Mouse (Mus musculus) CD4-positive helper T cell, adult 2 months (primary cell): ENCODE measurements around the gene Sept1.

ENCODE experiments used
- DNase-seq: peaks from one replicate; pipeline ENCODE4 v3.0.0-alpha.2; 2012; ENCODE audit warnings: low read depth, missing footprints, low spot score

Sept1 gene

DNA sequence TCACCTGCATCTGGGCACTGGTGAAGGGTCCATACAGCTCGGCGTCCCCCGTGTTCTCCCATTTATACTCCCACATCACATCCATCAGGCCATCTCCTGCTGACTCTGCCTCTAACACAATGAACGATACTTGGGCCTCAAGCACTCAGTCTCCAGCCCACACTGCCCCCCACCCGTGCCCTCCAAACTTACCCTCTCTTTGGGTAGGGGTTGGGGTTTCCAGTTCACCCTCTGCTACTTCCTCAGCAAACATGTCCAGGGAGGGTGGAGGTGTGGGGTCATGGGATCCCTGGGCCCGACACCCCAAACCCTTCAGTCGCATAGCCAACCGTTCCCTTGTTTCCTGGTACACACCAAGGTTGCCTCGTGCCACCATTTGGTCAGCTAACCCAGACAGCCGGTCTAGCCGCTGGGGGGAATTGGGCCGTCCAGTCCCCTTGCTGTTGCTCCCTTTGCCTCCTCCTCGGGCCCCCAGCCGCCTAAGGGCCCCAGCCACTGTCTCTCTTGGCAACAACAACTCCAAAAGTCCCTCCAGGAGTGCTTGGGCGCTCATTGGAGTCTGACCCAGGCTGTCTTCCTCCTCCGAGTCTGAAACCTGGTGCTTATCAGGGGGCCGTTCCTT is 38.8 kb downstream of the Sept1 start:
- DNase-seq, result no peak

DNA sequence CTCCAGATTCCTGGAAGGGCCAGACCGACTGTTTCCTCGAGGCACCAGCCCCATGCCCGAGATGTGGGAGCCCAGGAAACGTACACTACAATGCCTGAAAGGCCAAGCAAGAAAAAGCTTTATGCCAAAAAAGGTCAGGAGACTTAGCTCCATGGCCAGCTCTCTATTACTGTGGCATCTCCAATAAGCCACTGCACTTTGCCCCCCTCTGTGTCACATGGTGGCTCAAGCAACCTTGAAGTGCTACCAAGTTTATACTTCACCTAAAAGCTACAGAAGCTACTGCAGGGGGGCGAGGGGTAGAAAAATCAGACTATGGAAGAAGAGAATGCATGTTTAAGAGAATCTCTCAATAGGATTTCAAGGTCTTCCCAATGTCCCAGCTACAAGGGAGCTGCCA is 39.9 kb downstream of the Sept1 start:
- no peak for DNase-seq

DNA sequence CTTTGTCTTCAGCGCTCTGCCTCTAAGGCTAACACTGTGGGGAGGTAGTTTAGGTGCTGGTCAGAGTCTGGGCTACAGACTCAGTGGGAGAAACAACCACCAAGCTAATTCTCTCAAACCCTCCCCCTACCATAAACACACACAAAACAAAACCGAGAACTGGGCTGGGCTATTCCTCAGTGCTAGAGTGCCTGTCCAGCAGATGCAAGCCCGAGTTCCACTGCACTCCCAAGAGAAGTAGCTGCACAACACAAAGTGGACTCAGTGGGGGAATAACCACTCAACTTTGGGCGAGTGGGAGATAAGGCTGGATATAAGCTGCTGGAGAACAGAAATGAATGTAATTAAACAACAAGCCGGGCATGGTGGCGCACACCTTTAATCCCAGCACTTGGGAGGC is 42.3 kb downstream of the Sept1 start:
- DNase-seq, result no peak

DNA sequence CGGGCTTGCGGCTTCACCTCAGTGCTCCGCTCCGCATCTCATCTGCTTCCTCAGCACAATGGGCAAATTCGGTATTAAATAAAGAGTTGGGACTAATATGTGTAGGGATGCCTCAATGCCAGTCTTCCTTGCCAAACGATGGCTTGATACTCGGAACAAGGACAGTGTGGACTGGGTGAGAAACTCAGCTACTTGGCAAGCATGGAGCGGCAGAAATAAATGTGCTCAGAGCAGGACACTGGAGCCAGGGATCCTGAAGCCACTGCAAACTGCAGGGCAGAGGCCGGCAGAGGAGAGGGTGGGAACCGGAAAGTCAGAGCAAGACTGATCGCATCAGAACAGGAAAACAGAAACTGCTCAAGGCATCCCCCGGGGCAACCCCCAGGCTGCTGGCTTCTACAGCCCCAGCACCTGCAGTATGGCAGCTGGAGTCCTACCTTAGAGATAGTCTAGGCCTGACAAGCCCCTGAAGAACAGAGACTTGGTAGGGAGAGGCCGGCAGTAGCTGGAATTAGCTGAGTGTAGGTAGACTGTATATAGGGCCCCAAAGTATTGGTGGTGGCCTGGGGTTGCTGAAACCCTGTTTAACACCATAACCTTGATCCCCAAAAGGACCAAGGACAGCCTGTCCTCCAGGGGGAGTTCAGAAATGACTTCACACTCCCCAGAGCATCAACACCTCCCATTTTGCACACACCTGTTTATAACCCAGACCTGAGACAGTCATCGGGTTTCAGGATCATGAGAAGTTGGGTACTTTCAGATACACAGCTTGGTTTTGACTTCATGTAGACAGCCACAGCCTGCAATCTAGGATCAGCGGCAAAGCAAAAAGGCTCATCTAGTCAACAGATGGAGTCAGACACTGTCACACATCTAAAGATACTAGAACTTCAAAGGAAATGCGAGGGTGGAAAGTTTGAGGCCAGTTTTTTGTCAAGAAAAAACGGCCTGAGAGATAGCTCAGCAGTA is 44.3 kb downstream of the Sept1 start:
- DNase-seq, result peak; percentile 86

DNA sequence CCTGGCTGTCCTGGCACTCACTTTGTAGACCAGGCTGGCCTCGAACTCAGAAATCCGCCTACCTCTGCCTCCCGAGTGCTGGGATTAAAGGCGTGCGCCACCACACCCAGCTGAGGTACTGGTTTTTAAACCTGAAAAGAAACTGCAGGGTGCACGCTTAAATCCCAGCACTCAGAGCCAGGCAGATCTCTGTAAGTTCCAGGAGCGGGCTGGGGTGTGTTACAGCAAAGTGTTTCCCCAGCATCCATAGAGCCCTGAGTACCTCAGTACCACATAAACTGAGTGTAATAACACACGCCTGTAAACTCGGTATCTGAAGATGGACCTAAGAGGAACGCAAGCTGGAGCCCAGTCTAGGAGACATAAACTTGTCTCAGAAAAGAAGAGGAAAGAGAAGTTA is 45.6 kb downstream of the Sept1 start:
- DNase-seq, result no peak

DNA sequence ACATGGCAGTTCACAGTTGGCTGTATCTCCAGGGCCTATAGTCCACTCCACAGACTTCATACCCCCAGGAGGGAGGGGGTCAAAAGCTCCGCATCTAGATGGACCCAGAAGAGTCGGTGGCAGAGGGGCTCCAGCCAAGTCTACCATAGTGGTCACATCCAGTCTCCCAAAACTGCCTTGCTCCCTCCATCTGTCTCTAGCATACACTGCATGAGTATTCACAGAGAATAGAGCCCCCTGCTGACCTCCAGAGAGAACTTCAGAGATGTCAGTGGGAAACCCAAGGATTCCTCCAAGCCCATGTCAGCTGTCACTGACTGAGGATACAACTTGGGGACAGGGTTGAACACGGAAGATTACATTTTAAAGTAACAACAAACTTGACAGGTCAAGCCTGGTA is 47.3 kb downstream of the Sept1 start:
- DNase-seq, result peak; percentile 59

DNA sequence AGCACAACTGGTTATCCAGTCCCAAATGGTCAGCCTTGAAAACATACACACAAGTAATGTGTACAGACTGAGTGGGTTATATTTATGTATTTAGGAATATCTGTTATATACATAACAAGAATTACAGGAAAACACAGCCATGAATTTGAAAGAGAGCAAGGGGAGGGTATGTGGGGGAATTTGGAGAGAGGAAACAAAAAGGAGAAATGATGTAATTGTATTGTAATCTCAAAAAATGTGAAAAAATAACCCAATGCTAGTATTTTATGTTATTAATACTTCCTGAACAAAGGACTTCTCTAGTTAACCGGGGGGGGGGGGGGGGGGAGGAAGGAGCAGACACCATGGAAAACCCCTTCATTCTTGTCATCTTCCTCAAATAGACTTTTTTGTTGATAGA is 48.2 kb downstream of the Sept1 start:
- DNase-seq, result no peak

DNA sequence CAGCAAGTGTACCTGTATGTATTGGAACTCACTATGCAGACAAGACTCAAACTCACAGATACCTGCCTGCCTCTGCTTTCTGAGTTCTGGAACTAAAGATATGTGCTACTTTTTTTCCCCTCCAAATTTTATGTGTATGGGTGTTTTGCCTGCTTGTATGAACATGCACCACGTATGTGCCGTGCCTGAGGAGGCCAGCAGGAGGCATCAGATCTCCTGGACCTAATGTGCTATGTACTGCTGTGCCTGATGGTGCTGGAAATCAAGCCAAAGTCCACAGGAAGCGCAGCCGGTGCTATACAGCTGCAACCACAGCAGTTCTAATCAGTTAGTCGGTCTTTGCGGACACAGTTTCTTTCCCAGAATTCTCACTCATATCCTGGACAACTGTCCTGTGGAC is 49.1 kb downstream of the Sept1 start:
- DNase-seq, result no peak

DNA sequence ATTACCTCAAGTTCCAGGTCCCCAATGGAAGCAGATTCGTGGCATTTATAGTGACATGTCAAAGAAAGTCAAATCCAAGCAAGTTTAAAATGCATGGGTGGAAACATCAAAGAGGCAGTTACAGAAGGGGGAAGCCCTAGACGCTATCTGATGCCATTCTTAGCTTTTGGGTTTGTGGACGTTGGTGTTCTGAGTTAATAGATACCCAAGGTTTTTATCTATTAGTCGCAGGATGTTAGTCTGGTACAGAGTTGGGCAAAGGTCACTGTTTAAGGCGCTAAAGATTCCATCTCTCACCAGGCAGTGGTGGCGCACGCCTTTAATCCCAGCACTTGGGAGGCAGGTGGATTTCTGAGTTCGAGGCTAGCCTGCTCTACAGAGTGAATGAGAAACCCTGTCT is 49.6 kb downstream of the Sept1 start:
- DNase-seq, result no peak

DNA sequence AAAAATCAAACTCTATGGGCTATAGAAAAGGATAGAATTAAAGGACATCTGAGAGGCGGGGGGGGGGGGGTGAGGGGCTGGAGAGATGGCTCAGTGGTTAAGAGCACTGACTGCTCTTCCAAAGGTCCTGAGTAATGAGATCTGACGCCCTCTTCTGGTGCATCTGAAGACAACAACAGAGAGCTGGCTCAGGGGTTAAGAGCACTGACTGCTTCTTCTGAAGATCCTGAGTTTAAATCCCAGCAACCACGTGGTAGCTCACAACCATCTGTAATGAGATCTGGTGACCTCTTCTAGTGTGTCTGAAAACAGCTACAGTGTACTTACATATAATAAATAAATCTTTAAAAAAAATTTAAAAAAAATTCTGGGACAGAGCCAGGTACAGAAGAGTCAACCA is 51.2 kb downstream of the Sept1 start:
- peak; percentile 68 for DNase-seq

DNA sequence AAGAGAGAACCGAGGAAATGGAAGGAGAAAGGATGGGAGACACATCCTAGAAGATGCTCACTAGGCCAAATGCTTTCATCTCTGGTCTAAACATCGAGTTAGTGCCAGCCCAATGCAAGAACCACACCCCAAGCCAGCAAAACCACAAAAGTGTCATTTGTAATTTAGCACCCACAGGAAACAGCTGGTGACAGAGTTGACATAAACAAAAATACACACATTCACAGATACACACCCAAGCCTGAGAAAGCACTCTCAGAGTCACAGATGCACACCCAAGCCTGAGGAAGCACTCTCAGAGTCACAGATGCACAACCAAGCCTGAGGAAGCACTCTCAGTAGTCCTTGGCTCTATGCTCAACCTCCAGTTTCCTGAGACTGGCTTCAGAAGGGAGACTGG is 52.1 kb downstream of the Sept1 start:
- DNase-seq, result peak; percentile 86

DNA sequence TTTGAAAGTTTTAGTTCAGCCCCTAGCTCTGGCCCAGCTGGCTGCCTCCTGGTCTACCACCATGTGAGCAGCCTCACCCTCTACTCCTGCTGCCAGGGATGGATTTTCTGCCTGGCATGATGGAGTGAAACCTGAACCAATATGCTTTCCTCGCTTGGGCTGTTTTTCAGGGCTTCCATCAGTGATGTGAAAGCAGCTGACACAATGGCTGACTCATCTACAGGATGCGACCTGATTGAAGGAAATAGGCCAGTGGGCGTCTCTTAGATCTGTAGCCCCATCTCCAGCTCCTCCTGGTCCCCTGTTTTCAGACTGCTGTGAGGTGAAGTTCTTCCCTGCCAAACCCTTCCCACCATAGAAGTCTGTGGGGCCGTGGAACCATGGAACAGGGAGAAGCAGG is 56.0 kb downstream of the Sept1 start:
- DNase-seq, result peak; percentile 58

DNA sequence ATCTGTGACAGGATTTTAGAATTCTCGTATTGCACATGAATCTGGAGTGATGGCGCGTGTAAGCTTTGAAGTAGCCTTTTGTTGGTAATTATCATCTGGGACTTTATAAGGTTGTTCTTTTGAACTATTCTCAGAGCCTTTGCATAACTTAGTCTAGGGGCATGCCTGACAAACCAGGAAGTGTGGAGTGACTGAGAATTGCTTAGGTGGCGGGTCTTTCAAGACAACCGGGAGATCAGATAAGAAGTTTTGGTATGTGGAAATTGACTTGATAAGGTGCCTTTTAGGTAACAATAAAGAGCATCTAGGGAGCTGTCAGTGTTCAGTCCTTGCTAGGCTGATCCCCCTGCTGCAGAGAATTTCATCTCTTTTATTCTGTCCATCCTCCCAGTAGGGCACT is 66.4 kb downstream of the Sept1 start:
- DNase-seq, result peak; percentile 69

DNA sequence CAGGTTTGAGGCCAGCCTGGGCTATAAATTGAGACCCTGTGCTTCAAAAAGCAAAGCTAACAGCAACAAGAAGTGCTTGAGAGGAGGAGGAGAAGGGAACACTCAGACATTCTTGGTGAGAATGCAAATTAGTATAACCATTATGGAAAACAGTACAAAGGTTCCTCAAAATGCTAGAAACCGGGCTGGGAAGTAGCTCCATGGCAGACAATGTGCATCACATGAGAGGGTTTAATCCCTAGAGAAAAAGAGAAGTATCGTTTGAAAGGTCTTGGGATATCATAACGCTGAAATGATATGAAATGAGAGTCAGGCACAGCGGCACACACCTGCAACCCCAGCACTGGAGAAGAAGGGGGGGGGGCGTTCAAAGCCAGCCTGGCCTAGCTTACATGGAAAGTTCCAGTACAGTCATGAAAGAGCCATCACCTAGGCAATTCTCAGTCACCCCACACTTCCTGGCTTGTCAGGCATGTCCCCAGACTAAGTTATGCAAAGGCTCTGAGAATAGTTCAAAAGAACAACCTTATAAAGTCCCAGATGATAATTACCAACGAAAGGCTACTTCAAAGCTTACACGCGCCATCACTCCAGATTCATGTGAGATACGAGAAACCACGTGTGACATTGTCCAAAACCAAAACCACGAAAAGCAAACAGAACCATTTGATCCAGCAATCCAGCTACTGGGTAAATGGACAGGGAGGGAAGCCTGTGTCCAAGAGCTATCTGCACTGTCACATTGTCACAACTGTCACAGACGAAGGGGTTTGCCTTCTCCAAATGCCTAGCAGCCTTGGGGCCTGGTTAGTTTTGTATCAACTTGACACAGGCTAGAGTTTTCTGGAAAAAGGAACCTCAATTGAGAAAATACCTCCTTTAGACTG is 67.1 kb downstream of the Sept1 start:
- DNase-seq, result peak; percentile 78
